Mouse (Mus musculus): ENCODE data around the gene Mcf2l.

Gene Mcf2l

GRCm38 (mm10) chr8:12994468-12994867 lies 120.9 kb downstream of the Mcf2l start:
- no peak for DNase-seq (ENCODE audit: low spot score)

- DNase-seq (ENCODE audit: low spot score) = no peak
Measured at GRCm38 (mm10) chr8:12995481-12995880, 121.9 kb downstream of the Mcf2l start.

GRCm38 (mm10) chr8:12996831-12997275 lies 123.2 kb downstream of the Mcf2l start:
- no peak for DNase-seq (ENCODE audit: low spot score)

GRCm38 (mm10) chr8:12998331-12998730 lies 124.7 kb downstream of the Mcf2l start:
- no peak for DNase-seq (ENCODE audit: low spot score)

GRCm38 (mm10) chr8:12999793-13000192 lies 126.2 kb downstream of the Mcf2l start:
- no peak for DNase-seq (ENCODE audit: low spot score)

GRCm38 (mm10) chr8:13007458-13007857 lies 133.9 kb downstream of the Mcf2l start:
- no peak for DNase-seq (ENCODE audit: low spot score)

- DNase-seq (ENCODE audit: low spot score) = no peak
Measured at GRCm38 (mm10) chr8:13010313-13010712, 136.7 kb downstream of the Mcf2l start.

- DNase-seq (ENCODE audit: low spot score) = no peak
Measured at GRCm38 (mm10) chr8:13019560-13019959, 146.0 kb downstream of the Mcf2l start.

GRCm38 (mm10) chr8:13021830-13022229 lies 148.2 kb downstream of the Mcf2l start:
- DNase-seq (ENCODE audit: low spot score) = no peak

- no peak for DNase-seq (ENCODE audit: low spot score)
Measured at GRCm38 (mm10) chr8:13025487-13026224, 152.1 kb downstream of the Mcf2l start, which contains the start of gene F7. Gene F7, plus strand, starts transcription at chr8:13026034.

- no peak for DNase-seq (ENCODE audit: low spot score)
Measured at GRCm38 (mm10) chr8:13027615-13028014, 154.0 kb downstream of the Mcf2l start.

GRCm38 (mm10) chr8:13028482-13028881 lies 154.9 kb downstream of the Mcf2l start:
- peak; percentile 32 for DNase-seq (ENCODE audit: low spot score)

- peak; percentile 38 for DNase-seq (ENCODE audit: low spot score)
Measured at GRCm38 (mm10) chr8:13036346-13036812, 162.8 kb downstream of the Mcf2l start.

GRCm38 (mm10) chr8:13037015-13037414 lies 163.4 kb downstream of the Mcf2l start, which contains the start of gene F10:
Gene F10, plus strand, starts transcription at chr8:13037308.
- no peak for DNase-seq (ENCODE audit: low spot score)

- no peak for DNase-seq (ENCODE audit: low spot score)
Measured at GRCm38 (mm10) chr8:13037569-13037968, 164.0 kb downstream of the Mcf2l start.

- DNase-seq (ENCODE audit: low spot score) = no peak
Measured at GRCm38 (mm10) chr8:13039054-13039453, 165.4 kb downstream of the Mcf2l start.

GRCm38 (mm10) chr8:13041459-13041858 lies 167.9 kb downstream of the Mcf2l start:
- DNase-seq (ENCODE audit: low spot score) = no peak

- no peak for DNase-seq (ENCODE audit: low spot score)
Measured at GRCm38 (mm10) chr8:13047652-13048051, 174.0 kb downstream of the Mcf2l start.

GRCm38 (mm10) chr8:13050550-13050949 lies 176.9 kb downstream of the Mcf2l start:
- no peak for DNase-seq (ENCODE audit: low spot score)

GRCm38 (mm10) chr8:13057351-13057750 lies 183.7 kb downstream of the Mcf2l start:
- DNase-seq (ENCODE audit: low spot score) = no peak

GRCm38 (mm10) chr8:13060441-13061150 lies 187.0 kb downstream of the Mcf2l start, which contains the start of gene Proz:
Gene Proz, plus strand, starts transcription at chr8:13060914.
- DNase-seq (ENCODE audit: low spot score) = no peak

GRCm38 (mm10) chr8:13063112-13063511 lies 189.5 kb downstream of the Mcf2l start:
- no peak for DNase-seq (ENCODE audit: low spot score)
